Mouse (Mus musculus) layer of hippocampus, adult 11-12 months (tissue): ENCODE data around the gene Stx5a.
"Not testable (repeated sequence)": the region's sequence is repeated elsewhere in the genome, so short reads cannot be mapped to it uniquely, and the experiment has no call there.

Experiments
- DNase-seq: peaks from one replicate; pipeline ENCODE4 v3.0.0; 2022; ENCODE audit warnings: low spot score

The Stx5a gene

DNA sequence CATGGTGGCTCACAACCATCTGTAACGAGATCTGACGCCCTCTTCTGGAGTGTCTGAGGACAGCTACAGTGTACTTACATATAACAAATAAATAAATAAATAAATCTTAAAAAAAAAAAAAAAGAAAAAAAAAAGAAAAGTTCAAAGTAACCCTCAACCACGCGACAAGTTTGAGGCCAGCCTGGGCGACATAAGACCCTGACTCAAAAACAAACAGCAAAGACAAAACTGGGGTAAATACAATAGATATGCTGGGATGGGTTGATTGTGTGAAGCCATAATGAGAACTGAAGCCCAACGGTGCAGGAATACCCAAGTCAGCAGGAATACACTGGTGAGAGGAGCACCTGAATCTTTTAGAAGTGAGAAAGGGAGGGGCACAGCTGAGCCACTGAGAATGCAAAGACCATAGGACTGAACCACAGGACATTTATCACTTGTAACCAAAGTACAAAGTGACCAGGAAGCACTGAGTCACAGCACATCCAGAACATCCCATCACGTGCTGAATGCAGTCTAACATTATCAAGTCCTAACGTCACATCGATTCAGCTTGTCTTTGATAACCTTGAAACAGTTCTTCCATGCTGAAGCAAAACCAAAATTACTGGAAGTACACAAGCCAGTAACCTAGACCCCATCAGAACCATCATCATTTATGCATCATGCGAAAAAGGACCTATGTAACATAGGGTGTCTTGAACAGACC, 24.3 kb upstream of the Stx5a start:
- DNase-seq, result no peak

DNA sequence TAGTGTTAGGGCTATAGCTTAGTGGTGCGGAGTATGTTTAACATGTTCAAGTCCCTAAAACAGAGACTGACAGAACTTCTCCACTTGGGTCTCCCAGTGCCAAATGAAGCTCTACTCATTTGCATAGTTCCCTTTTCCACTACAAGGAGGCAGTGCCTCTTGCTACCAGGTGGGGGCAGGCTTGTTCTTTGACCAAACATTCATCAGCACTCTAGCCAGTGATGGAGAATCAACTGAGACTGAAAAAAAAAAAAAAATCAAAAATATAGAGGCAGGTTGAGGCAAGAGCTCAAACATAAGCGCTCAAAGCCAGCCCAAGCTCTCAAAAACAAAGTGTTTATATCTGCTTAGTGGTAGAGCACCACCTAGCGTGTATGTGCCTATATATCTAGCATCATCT, 22.9 kb upstream of the Stx5a start:
- peak; percentile 59 for DNase-seq

DNA sequence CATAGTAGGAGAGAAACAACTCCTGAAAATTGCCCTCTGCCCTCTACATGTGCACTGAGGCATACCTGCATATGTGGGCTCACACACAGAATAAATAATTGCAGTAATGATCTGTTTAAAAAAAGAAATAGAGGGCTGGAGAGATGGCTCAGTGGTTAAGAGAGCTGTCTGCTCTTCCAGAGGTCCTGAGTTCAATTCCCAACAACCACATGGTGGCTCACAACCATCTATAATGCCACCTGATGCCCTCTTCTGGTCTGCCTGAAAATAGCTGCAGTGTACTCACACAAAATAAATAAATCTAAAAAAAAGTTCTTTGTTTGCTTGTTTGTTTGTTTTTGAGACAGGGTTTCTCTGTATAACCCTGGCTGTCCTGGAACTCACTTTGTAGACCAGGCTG, 22.2 kb upstream of the Stx5a start:
- not testable (repeated sequence) for DNase-seq

DNA sequence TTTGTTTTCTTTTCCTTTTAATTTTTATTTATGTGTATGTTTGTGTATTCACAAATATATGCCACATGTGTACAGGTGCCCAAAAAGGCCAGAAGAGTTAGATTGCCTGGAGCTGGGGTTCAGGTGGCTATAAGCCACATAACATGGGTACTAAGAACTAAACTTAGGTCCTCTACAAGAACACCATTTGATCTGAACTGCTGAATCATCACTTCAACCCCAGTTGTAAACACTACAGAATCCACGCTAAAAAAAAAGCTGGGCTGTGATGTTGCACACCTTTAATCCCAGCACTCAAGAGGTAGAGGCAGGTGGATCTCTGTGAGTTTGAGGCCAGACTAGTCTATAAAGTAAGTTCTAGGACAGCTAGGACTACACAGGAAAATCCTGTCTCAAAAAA, 19.8 kb upstream of the Stx5a start:
- DNase-seq, result no peak

DNA sequence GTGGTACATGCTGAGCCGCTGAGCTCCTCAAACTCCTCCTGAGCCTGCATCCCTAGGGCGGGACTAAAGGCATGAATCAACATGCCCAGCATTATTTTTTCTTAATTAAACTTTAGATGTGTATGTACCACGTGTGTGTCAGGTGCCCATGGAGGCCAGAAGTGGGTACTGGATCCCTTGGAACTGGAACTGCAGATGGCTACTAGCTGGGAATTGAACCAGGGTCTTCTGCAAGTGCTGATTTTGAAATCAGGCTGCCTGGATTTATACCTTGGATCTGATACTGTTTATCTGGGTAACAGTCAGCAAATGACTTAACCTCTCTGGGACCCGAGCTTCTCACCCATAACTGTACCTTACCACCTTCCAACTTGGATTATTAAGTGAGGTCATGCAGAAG, 19.2 kb upstream of the Stx5a start:
- DNase-seq, result no peak

DNA sequence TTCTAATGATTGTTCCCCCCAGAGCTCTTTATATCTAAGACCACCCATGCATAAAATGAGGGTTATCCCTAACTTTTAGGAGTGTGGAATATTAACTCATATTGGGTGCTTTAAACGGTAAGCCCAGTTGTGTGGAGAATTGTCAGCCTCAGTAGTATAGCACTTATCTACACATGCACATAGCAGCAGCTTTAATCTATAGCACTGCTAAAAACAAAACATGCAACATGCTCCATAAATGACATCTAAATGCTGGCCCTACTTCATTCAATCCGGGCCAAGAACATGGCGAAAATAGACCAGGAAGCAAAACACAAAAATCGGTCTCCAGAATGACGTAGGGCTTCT, 18.7 kb upstream of the Stx5a start:
- no peak for DNase-seq

DNA sequence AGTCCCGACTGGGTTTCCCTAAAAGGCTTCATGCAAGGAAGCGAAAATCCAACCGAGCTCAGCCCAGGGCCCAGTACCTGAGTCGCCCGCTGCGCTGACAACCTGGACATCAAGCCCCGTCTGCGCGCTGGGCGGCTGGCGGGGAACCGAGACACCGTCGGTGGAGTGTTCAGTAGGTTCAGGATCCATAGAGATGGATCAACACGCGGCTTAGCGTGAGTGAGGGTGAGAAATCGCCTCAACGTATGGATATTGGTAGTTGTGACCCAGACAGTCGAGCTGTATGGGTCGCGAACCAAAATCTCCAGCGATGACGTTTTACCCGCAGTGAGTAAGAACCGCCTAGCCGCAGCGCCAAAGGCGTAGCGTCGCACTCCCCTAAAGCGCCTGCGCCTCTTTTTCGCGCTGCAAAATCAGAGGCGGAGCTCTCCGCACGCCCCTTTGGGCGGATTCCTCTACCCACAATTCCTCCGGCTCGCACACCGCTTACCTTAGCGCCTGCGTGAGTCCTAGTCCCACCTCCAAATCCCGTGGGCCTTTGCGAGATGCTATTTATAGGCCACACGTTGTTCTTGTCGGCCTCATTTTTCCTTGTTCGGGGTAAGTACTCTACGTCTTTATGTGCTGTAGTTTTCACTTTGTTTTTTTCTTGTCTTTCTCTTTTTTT, 18.2 kb upstream of the Stx5a start, which contains the start of gene Slc3a2:
Gene Slc3a2, minus strand, starts transcription at position 463 of the 667 bp plus-strand sequence.
- DNase-seq, result peak; percentile 97

DNA sequence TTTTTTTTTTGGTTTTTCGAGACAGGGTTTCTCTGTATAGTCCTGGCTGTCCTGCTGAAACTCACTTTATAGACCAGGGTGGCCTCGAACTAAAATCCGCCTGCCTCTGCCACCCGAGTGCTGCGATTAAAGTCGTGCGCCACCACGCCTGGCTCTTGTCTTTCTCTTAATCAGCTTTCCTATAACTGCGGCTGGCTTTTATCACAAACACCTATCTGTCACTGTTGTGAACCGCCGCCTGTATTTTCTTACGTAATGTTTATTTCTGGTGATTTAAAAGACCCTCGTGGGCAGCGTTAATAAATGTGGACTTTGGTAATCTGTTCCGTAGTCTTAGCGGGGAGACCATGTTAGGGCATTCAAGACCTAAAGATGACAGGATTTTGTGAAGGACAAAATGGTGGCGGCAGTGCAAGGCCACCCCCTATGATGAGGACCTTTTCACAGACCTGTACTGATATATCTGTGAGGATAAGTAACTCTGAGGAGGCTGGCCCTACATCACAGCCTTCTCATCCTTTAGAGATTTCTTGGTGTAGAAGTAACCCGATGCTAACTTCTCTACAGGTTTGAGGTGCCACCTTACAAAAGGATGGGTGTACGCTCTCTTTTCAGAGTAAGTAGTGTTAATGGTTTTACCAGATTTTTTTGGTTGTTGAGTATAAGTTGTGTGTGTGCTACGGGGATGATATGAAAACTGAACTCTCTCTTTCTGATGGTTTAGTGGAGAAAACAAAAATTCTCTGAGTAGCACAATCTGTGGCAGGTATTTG, 17.5 kb upstream of the Stx5a start:
- DNase-seq, result peak; percentile 30

DNA sequence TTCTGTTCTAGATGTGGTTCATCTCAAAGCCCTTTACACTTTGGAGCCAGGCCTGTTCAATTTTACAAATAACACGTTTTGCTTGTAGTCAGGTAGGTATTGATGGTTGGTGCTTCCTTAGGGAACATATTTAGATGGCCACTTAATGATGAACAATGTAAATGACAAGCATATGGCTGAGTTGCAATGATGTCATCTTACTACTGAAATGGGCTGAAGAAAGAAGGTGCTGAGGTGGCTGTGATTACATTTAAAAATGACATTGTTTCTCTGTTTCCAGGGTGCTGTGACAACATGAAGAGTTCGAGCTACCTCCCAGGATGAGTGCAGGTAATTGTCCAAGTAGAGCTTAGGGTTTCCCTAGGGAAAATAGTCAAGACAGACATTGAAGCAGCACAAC, 16.8 kb upstream of the Stx5a start:
- DNase-seq, result no peak

DNA sequence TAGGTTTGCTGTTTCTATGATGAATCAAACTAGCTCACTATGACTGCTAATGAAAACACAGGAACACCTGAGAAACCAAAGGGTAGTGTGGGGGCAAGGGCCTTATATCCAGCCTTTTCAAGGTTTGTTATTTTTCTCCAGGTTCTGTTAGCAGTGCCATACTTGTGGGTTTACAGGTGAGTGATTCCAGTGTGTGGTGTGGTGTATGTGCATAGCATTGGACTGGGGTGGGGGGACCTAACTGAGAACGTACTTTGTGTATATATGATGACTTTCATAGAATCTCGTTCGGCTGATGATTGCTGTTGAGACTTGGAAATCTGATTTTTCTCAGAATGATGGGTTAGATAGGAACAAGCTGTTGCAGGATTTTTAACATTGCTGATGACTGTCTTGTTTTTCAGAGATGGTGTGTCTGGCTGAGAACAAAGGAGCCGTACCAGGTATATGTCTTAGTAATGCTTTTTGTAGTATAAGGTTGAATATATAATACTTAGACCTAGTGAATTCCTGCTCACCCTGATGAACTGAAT, 16.1 kb upstream of the Stx5a start:
- no peak for DNase-seq

DNA sequence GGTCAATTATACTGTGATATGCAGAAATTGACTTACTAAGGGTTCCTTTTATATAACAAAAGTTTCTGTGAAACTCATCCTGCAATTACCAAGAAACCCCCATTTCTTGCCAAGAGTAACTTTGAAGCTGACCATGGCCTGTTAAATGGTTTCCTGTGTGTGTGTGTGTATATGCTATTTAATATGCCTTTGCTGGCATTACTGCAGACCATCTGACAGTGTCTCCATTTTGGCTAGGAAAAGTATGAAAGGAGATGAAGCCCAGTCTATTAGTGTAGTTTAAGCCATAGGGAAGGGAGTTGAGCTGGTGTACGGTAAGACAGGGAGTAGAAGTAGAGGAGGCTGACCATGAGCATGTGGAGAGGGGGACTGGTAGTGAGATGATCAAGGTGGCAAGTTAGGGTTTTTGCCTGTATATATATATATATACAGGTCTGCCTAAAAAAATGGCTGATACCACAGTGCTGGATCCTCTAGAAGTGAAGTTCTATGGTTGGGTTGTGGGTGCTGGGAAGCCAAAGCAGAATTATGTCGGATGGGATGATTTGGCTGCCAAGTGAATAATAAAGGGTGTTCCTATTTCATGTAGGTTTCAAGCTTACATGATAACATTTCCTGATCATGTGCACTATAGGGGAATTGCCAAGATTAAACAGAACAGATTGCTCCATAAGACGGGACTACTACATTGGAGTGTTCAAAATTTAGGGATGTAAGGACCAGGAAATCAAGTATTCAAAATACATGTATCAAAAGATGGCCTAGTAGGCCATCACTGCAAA, 14.4 kb upstream of the Stx5a start:
- no peak for DNase-seq

DNA sequence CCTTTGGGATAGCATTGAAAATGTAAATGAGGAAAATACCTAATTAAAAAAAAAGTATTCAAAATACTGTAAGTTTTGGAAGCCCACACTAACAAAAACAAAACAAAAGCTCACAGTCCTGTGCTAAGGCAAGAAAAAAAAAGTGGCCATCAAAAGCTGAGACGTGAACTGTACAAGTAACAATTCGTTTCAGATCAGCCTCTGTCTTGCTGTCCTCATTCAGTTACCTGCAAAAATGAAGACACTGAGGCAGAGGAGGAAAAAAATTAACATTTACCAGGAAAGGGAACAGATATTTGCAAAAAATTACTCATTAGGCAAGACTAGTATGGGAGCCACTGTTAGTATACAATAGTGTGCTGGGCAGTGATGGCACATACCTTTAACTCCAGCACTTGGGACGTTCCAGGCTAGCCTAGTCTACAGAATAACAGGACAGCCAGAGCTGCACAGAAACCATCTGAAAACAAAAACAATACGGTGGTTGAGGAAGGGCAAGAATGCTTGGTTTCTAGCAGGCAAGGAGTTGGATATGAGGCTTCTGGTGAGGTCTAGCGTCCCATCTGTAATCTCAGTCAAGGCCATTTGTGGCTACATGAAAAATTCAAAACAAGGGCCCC, 13.6 kb upstream of the Stx5a start:
- DNase-seq, result no peak

DNA sequence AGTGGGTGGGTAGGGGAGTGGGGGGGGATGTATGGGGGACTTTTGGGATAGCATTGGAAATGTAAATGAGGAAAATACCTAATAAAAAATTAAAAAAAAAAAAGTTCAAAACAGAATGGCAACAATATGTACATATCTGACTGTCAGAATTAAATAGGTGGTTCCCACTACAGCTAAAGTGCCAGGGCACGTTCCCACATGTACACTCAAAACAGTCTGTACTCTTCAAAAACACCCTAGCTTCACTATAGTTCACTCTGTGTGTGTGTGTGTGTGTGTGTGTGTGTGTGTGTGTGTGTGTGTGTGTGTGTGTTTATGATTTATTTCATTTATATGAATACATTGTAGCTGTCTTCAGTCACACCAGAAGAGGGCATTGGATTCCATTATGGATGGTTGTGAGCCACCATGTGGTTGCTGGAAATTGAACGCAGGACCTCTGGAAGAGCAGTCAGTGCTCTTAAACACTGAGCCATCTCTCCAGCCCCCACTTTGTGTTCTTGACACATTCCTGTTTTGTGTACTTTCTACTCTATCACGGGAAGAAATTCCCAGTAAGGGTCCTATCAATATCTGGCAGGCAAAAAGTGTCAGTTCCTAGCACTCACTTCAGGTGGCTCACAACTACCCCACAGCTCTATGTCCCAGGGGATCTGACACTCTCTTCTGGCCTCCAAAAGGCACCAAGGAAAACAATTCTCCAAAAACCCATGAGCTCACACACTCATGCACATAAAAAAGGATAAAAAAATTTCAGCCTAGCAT, 12.7 kb upstream of the Stx5a start:
- not testable (repeated sequence) for DNase-seq

DNA sequence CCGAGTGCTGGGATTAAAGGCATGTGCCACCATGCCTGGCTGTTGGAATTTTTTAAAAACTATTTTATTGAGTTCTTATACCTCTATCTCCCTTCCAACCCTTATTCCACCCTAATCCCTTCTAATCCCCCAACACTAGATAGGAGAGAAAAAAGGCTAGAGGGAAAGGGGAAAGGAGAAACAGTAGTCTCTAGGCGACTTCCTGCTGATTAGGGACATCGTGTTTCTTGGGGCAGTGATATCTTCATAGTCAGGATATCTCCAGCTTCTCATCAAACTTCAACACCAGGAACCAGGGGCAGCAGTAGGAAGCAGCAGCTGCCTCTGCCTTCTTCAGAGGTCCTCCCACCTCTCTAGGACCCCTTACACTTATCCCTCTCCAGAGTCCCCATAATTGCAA, 6.9 kb upstream of the Stx5a start:
- no peak for DNase-seq

DNA sequence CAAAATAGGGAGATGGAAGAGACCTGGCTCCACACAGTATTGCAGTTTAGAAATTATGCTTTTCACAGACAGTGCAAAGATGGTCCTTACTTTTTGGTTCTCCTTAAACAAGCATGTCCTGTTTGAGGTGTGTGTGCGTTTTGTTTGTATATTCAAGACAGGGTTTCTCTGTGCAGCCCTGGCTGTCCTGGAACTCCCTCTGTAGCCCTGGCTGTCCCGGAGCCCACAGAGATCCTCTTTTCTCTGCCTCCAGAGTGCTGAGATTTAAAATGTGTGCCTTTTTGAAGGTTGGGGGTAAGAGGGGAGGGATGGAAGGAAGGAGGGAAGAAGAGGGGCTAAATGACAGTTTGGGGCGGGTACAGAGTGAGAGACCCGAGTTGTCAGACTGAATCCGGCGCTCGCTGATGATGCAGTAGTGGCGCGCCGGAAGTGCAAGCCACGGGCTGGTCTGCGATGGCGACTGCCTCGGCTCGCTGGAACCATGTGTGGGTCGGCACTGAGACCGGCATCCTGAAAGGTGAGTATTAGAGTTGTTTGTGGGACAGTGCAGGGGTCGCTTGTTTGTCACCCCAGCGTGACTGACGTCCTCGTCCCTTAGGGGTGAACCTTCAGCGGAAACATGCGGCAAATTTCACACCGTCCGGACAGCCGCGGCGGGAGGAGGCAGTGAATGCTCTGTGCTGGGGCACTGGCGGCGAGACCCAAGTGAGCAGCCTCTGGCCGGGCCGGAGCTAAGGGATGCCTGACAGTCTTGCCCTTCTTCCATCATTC, 5.6 kb upstream of the Stx5a start, which contains the start of gene Wdr74:
Gene Wdr74, plus strand, starts transcription at position 439 of the 771 bp plus-strand sequence.
- DNase-seq, result peak; percentile 93

DNA sequence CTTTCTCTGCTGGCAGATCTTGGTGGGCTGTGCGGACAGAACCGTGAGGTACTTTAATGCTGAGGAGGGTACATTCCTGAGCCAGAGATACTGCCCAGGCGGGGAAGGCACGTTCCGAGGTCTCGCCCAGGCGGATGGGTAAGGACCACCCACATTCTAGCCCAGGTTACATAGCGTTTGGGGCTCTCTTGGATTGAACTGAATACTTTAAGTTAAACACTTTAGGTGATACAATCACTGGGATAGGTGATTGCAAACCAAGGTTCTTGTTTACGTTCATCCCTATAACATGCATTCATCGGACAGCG, 5.1 kb upstream of the Stx5a start:
- DNase-seq, result no peak

DNA sequence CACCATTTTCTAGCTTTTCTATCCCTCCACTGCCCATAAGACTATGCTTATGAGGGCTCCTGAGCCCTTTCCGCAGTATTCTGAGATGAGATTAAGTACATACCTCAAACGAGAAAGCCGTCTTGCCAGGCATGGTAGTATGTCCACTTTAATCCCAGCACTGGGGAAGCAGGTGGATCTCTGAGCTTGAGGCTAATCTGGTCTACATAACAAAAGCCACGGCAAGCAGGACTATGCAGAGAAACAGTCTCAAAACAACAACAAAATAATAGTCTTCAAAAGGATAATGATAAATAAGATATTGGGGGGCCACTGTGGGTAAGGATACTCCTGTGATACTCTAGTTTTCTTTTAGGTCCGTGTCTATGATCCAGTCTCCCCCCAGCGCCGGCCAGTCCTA, 2.3 kb upstream of the Stx5a start:
- no peak for DNase-seq

DNA sequence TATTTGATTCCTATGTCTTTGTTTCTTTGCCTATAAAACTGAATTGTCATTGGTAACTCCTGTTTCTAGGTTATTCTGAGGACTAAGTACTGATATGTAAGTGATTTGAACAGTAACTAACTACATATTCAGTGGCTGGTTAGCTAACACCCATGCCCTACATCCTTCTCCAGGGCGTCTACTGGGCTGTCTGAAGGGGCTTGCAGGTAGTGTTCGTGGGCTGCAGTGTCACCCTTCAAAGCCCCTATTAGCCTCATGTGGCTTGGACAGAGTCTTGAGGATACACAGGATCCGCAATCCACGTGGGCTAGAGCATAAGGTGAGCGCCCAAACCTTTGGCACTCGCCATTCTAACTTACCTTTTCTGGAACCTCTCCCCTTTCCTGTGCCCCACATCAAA, 1.6 kb upstream of the Stx5a start:
- DNase-seq, result no peak

DNA sequence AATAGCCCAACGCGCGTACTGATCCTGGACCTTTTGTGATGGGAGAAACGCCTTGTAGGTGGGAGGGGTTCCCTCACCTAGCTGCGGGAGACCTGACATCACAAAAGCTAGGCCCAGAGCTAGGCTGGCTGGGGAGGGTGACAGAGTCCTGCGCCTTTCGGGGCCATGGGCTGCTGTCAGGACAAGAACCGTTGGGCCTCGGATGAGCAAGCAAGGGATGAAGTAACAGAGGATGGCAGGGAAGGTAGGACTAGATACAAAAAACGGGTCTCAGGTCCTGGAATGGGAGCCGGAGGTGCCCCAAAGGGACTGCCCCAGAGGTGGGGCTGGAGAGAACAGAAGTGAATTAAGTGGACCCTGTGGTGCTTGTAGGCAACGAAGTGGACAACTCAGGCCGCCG, 610 bp upstream of the Stx5a start, which contains the start of gene 1700092M07Rik:
Gene 1700092M07Rik, plus strand, starts transcription at position 116 of the 400 bp plus-strand sequence.
- no peak for DNase-seq

DNA sequence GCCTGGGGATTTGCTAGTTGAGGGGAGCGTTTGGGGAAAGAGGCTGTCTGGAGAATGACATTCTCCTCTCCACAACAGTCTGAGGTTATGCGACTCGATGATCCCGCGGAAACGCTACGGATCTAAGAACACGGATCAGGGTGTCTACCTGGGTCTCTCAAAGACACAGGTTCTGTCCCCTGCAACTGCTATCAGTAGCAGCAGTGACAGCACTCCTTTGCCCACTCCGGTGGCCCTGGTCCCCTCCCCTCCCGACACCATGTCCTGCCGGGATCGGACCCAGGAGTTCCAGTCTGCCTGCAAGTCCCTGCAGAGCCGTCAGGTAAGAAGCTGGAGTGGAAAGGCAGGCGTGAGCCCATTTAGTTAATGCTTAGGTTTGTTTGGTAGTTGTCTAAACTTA, 963 bp downstream of the Stx5a start:
- DNase-seq, result no peak
